Mouse (Mus musculus) hindbrain, embryonic 16.5 days (tissue): ENCODE results near the gene Tead1. TPM values are rescaled to one million over a fixed set of nuclear protein-coding genes. Genes with fewer than 3 reads are reported as not detected.

Source experiments
- ATAC-seq: fragments of 200-750 bp; cut with Nextera tagmentation; 2 replicates; pipeline ENCODE4 v1.8.0; 2017; ENCODE audit warnings: moderate TSS enrichment, moderate library complexity
- H3K27ac ChIP-seq: fragments of 300-500 bp; sonication (generic); 2 replicates; pipeline ENCODE4 v1.5.1; 2014; ENCODE audit warnings: low read depth, mild to moderate bottlenecking, control low read depth, low read length, moderate library complexity
- H3K27me3 ChIP-seq: fragments of 300-500 bp; sonication (generic); replicated peaks from 2 replicates; pipeline ENCODE4 v1.6.1; 2014; ENCODE audit warnings: low read length; ENCODE audit not compliant: control insufficient read depth, insufficient read depth
- H3K36me3 ChIP-seq: fragments of 300-500 bp; sonication (generic); 2 replicates; pipeline ENCODE4 v1.6.1; 2014; ENCODE audit warnings: mild to moderate bottlenecking, low read length, moderate library complexity, mixed read lengths; ENCODE audit not compliant: control insufficient read depth, insufficient read depth
- H3K4me1 ChIP-seq: fragments of 300-500 bp; sonication (generic); 2 replicates; pipeline ENCODE4 v1.6.1; 2014; ENCODE audit warnings: low read depth, low read length; ENCODE audit not compliant: control insufficient read depth, insufficient read depth
- H3K4me2 ChIP-seq: fragments of 300-500 bp; sonication (generic); 2 replicates; pipeline ENCODE4 v1.6.1; 2014; ENCODE audit warnings: mild to moderate bottlenecking, low read length, control low read depth, moderate library complexity
- H3K4me3 ChIP-seq: fragments of 300-500 bp; sonication (generic); 2 replicates; pipeline ENCODE4 v1.5.1; 2014; ENCODE audit warnings: mild to moderate bottlenecking, low read length, control low read depth, moderate library complexity
- H3K9ac ChIP-seq: fragments of 300-500 bp; sonication (generic); 2 replicates; pipeline ENCODE4 v1.6.1; 2014; ENCODE audit warnings: low read depth, mild to moderate bottlenecking, control low read depth, low read length, moderate library complexity
- H3K9me3 ChIP-seq: fragments of 300-500 bp; sonication (generic); 2 replicates; pipeline ENCODE4 v1.6.1; 2014; ENCODE audit warnings: mild to moderate bottlenecking, low read length, moderate library complexity; ENCODE audit not compliant: control insufficient read depth
- WGBS: fragments of 180-500 bp; shearing (Covaris S2); extraction: QIAGEN DNeasy Blood & Tissue Kit; methylation state at CpG from one replicate; pipeline ENCODE4 v1.1.7; 2014; 5-methylcytosine and 5-hydroxymethylcytosine counted together
- polyA plus RNA-seq: library from polyadenylated mRNA; unstranded; fragments of >200 nt; fragmentation: Nextera tagmentation; extraction: Ambion mirVana; gene quantifications from 2 replicates; pipeline ENCODE4 v1.2.1, GENCODE M21; 2015

Tead1 gene
- polyA plus RNA-seq, 1 experiment from 2014 or later, result 12.1 TPM

DNA sequence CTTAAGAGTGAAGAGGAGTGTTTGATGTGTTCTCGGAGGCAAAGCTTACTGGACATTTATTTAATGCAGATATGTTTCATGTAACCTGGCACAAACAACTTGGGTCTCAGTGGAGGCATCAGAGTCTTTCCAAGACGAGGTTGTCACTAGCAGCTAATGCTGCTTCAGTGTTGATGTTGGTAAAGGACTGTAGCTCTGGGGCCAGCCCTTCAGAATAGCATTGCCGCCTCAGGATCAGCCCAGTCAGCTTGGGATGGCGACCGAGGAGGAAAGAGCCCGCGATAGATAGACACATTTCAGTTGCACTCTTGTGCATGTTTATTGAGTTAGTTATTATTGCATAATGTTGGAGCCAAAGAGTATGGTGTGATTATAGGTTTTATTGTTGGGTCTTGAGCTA is 108.2 kb downstream of the Tead1 start:
- no peak overlapping the region for H3K4me2 ChIP-seq
- no peaks in the 10 kb centered on the region for H3K9me3 ChIP-seq
- 64% methylated on average over 7 of the region's 7 CpGs for WGBS
- H3K9ac ChIP-seq, result no peak overlapping the region
- H3K27me3 ChIP-seq, result no peaks in the 10 kb centered on the region
- ATAC-seq, result no peak
- H3K4me3 ChIP-seq, result no peak overlapping the region
- H3K4me1 ChIP-seq, result peaks cover 27% of the 10 kb centered on the region
- no peaks in the 10 kb centered on the region for H3K36me3 ChIP-seq
- no peak overlapping the region for H3K27ac ChIP-seq

DNA sequence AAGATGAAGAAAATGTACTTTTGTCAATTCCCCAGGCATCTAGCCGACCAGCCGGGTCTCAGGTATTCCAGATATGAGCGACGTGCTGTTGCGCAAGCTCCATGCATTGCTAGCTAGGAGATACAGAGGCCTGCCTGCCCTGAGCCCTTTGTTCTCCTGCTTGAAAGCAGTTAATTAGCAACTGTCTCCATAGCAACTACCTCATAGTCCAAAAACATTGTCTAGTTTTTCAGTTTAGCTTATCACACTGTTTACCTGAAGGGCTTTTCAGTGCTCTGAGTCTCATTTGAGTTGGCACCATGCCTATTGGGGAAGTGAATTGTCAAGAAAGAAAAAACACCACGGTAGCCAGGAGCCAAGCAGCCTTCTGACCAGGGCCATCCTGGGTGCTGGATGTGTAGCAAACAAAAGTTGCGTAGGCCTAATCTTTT is 109.2 kb downstream of the Tead1 start:
- H3K4me2 ChIP-seq, result no peak overlapping the region
- no peaks in the 10 kb centered on the region for H3K9me3 ChIP-seq
- peak; percentile 83 for ATAC-seq
- H3K9ac ChIP-seq, result no peak overlapping the region
- WGBS, result 30% methylated on average over 7 of the region's 7 CpGs
- no peaks in the 10 kb centered on the region for H3K27me3 ChIP-seq
- H3K36me3 ChIP-seq, result no peaks in the 10 kb centered on the region
- H3K27ac ChIP-seq, result peak overlapping the region; percentile 68
- H3K4me3 ChIP-seq, result no peak overlapping the region
- peaks cover 27% of the 10 kb centered on the region for H3K4me1 ChIP-seq

DNA sequence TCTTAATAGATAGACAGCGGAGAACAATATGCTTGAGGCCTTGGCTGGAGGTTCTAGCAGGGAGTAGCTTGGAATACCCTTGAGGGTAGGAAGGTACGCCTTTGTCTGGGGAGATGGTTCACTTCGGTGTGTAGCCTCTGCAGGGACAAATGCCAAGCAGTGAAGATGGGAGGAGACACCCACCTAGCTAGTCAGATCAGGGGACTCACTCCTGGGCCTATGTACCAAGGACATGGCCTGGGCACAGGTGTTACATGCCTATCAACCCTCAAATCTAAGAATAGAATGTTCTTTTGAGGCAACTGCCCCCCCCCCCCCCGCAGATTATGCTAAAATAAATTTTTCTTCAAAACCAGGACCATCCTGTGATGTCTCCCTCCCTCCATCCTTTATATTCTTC is 110.6 kb downstream of the Tead1 start:
- H3K27me3 ChIP-seq, result no peaks in the 10 kb centered on the region
- no peak for ATAC-seq
- H3K4me2 ChIP-seq, result no peak overlapping the region
- 84% methylated on average over 4 of the region's 4 CpGs for WGBS
- no peak overlapping the region for H3K4me3 ChIP-seq
- H3K27ac ChIP-seq, result no peak overlapping the region
- no peak overlapping the region for H3K9ac ChIP-seq
- no peaks in the 10 kb centered on the region for H3K9me3 ChIP-seq
- H3K4me1 ChIP-seq, result peaks cover 31% of the 10 kb centered on the region
- H3K36me3 ChIP-seq, result no peaks in the 10 kb centered on the region

DNA sequence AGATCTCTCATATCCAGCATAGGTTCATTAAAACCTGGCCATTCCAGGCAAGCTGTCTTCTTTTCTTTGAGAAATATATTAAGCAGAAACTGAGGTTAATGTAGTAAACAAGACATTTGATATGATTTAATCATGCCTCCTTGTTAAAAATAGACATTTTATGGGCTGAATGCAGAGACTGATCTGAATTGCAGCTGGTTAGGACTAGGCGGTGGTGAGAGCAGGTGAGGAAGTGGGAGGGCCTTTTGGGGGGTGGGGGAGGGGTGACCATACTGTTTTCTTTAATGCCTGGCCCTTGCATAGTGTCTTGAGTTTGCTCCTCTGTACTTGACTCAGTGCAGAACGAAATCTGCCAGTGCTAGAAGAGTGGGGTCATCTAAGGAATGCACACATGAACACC is 111.2 kb downstream of the Tead1 start:
- Histone ChIP-seq H3K27me3 (no peaks in the 10 kb centered on the region), H3K9ac (no peak overlapping the region), H3K36me3 (no peaks in the 10 kb centered on the region), H3K4me2 (no peak overlapping the region), H3K4me1 (peaks cover 34% of the 10 kb centered on the region), H3K9me3 (no peaks in the 10 kb centered on the region), H3K4me3 (no peak overlapping the region), H3K27ac (no peak overlapping the region)
- WGBS, result 78% methylated on average over 2 of the region's 2 CpGs
- no peak for ATAC-seq

DNA sequence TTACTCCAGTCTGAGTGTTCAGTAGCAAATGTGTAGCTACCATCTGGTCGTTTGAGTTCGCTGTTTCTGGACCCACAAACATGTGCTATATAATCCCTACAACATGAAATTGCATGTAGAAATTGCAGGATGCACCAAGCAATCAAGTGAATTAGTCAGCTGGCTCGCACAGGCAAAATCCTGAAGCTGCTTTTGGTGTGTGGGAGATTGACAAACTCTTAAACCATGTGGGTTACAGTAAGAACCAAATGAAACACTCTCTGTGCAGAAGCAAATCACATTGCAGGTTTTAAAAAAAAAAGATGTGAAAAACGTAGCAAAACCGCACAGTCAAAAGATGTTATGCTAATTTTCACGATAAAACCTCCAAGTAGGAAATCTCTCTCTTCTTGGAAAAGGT is 113.6 kb downstream of the Tead1 start:
- Histone ChIP-seq H3K9ac (no peak overlapping the region), H3K36me3 (no peaks in the 10 kb centered on the region), H3K4me1 (peaks cover 20% of the 10 kb centered on the region), H3K27me3 (no peaks in the 10 kb centered on the region), H3K27ac (no peak overlapping the region), H3K4me3 (no peak overlapping the region), H3K4me2 (no peak overlapping the region), H3K9me3 (no peaks in the 10 kb centered on the region)
- no peak for ATAC-seq
- WGBS, result 86% methylated on average over 6 of the region's 6 CpGs

DNA sequence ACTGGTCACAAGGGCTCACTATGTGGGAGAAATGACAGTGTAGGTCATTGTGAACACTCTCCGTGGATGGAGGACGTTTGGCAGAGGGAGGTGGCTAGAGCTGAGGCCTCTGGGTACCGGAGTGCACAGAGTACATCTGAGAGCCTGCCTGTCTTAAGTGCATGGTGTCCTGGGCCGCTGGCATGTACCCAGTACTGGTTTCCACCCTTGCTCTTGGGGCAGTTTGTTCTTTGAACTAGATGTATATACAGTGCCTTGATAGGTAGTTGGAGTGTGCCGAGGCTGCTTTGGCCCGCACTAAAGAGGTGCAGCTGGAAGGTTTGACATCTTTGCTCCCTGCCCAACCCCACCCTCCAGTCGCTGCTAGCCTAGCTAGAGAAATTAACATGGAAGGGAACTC is 114.8 kb downstream of the Tead1 start:
- Histone ChIP-seq H3K9ac (no peak overlapping the region), H3K4me3 (no peak overlapping the region), H3K4me2 (no peak overlapping the region), H3K4me1 (peaks cover 8% of the 10 kb centered on the region), H3K9me3 (no peaks in the 10 kb centered on the region), H3K36me3 (no peaks in the 10 kb centered on the region), H3K27me3 (no peaks in the 10 kb centered on the region), H3K27ac (0 out of 2 replicates have a peak overlapping the region, but pooled peaks have one; percentile 9)
- WGBS, result 57% methylated on average over 7 of the region's 7 CpGs
- peak; percentile 34; the same call in 1 of the 2 replicates for ATAC-seq

DNA sequence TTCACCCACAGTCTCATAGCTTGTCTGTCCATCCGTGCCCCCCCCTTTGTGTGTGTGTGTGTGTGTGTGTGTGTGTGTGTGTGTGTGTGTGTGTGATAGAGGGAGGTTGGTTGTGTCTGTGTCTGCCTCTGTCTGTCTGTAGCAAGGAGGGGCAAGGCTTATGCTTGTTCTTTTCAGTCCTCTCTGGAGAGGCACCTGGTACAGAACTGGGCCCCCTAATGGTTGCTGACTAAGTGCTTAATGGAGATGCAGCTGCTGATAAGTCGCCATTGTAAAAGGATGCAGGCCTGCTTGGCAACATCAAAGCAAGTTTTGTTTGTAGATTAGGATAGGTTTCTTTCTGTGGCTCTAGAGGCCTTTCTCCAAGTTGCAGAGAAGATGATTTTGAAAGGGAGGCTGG is 115.4 kb downstream of the Tead1 start:
- no peaks in the 10 kb centered on the region for H3K9me3 ChIP-seq
- no peak for ATAC-seq
- H3K27ac ChIP-seq, result no peak overlapping the region
- WGBS, result 23% methylated on average over 2 of the region's 2 CpGs
- H3K36me3 ChIP-seq, result no peaks in the 10 kb centered on the region
- H3K9ac ChIP-seq, result no peak overlapping the region
- H3K4me2 ChIP-seq, result no peak overlapping the region
- peaks cover 7% of the 10 kb centered on the region for H3K4me1 ChIP-seq
- H3K4me3 ChIP-seq, result no peak overlapping the region
- no peaks in the 10 kb centered on the region for H3K27me3 ChIP-seq

DNA sequence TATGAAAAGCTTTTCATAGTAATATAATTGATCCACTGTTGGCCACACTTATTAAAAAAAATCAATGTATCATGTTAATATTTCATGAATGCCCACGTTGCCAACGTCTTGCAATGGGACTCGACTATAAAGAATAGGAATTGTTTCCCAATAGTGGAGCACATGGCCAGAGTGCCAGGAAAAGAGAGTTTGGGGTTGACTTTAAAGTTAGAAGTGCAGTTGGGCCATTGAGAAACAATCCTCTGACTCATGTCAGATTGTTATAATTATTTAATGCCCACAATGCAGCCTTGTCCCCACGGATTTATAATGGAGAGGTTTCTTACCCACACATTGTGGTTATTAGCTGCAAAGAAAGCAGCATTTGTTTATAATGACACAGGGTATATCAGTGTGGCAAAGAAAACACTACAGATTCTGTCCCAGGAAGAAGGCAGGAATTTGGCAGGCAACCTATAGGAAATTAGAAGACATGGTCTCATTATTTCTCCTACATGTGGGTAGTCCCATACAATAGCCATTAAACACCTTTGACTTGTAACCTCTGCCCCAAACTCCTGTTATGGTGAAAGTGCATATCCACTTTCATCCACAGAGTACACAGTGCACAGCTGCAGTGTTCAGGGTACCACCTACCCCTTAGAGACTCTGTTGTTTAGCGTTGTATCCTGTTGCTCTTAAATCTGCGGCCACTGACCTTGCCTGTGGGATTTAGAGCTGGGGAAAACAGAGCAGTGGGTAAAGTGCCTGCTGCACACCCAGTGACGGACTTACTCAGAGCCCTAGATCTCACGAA is 118.6 kb downstream of the Tead1 start:
- no peaks in the 10 kb centered on the region for H3K27me3 ChIP-seq
- WGBS, result 75% methylated on average over 8 of the region's 8 CpGs
- peaks cover 7% of the 10 kb centered on the region for H3K4me1 ChIP-seq
- H3K4me2 ChIP-seq, result no peak overlapping the region
- no peaks in the 10 kb centered on the region for H3K36me3 ChIP-seq
- no peak overlapping the region for H3K9ac ChIP-seq
- H3K9me3 ChIP-seq, result no peaks in the 10 kb centered on the region
- no peak for ATAC-seq
- H3K27ac ChIP-seq, result no peak overlapping the region
- no peak overlapping the region for H3K4me3 ChIP-seq

DNA sequence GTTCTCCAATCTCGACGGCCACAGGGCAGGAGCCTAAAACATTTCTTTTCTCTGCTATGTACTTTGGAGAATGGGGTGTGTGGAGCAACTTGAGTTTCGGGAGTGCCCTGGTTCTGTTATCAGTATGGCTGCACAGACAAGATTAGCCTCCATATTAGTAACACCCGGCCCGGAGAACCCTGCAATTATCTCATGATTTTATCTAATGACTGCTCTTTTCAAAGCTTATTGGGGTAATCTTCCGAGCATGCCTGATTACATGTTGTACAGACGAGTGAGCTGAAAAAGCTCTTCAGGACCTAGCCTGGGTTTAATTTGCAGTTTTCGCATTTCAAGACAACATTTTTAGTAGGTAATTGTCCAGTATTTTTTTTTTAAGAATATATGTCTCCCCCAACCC is 122.6 kb downstream of the Tead1 start:
- Histone ChIP-seq H3K4me3 (no peak overlapping the region), H3K27me3 (no peaks in the 10 kb centered on the region), H3K9me3 (no peaks in the 10 kb centered on the region), H3K27ac (no peak overlapping the region), H3K36me3 (no peaks in the 10 kb centered on the region), H3K4me2 (no peak overlapping the region), H3K9ac (no peak overlapping the region), H3K4me1 (no peaks in the 10 kb centered on the region)
- 63% methylated on average over 8 of the region's 8 CpGs for WGBS
- ATAC-seq, result no peak
